Mouse (Mus musculus) limb, embryonic 11.5 days (tissue): ENCODE measurements at regions not wholly inside any gene's neighbourhood (a gene's known extent, or its start where the extent isn't known, plus 50 kb on each side); places are given as distances from the start of the nearest gene placed in this dataset.

Experiments used
- ATAC-seq: fragments of 200-750 bp; cut with Nextera tagmentation; 2 replicates; pipeline ENCODE4 v1.8.0; 2017; ENCODE audit warnings: low read depth; ENCODE audit not compliant: insufficient number of reproducible peaks, low FRiP score, low TSS enrichment
- DNase-seq: peaks from one replicate; pipeline ENCODE4 v3.0.0-alpha.2; 2015; ENCODE audit warnings: low spot score
- H3K27ac ChIP-seq: fragments of 300-500 bp; sonication (generic); replicated peaks from 2 replicates; pipeline ENCODE4 v1.5.1; 2014; ENCODE audit warnings: low read depth, mild to moderate bottlenecking, low read length
- H3K27me3 ChIP-seq: fragments of 300-500 bp; sonication (generic); 2 replicates; pipeline ENCODE4 v1.6.1; 2014; ENCODE audit warnings: mild to moderate bottlenecking, low read length, mixed read lengths; ENCODE audit not compliant: control insufficient read depth, insufficient read depth
- H3K36me3 ChIP-seq: fragments of 300-500 bp; sonication (generic); 2 replicates; pipeline ENCODE4 v1.6.1; 2014; ENCODE audit warnings: mild to moderate bottlenecking, low read length, moderate library complexity, mixed read lengths; ENCODE audit not compliant: control insufficient read depth, insufficient read depth
- H3K4me1 ChIP-seq: fragments of 300-500 bp; sonication (generic); 2 replicates; pipeline ENCODE4 v1.6.1; 2014; ENCODE audit warnings: low read length, mixed read lengths; ENCODE audit not compliant: control insufficient read depth, insufficient read depth
- H3K4me2 ChIP-seq: fragments of 300-500 bp; sonication (generic); 2 replicates; pipeline ENCODE4 v1.6.1; 2014; ENCODE audit warnings: low read depth, mild to moderate bottlenecking, moderate library complexity; ENCODE audit not compliant: severe bottlenecking
- H3K4me3 ChIP-seq: fragments of 300-500 bp; sonication (generic); 2 replicates; pipeline ENCODE4 v1.5.1; 2014; ENCODE audit warnings: low read depth, low read length
- H3K9ac ChIP-seq: fragments of 300-500 bp; sonication (generic); 2 replicates; pipeline ENCODE4 v1.6.1; 2014; ENCODE audit warnings: mild to moderate bottlenecking, low read length
- H3K9me3 ChIP-seq: fragments of 300-500 bp; sonication (generic); 2 replicates; pipeline ENCODE4 v1.6.1; 2016; ENCODE audit warnings: low read length; ENCODE audit not compliant: control insufficient read depth
- WGBS: fragments of 180-500 bp; shearing (Covaris S2); extraction: QIAGEN DNeasy Blood & Tissue Kit; methylation state at CpG from one replicate; pipeline ENCODE4 v1.1.7; 2014; 5-methylcytosine and 5-hydroxymethylcytosine counted together

GRCm38 (mm10) chr11:112951421-112951820 lies 169.4 kb downstream of the Sox9 start:
- H3K9me3 ChIP-seq: no peaks in the 10 kb centered on the region
- H3K4me1 ChIP-seq: peaks cover 6% of the 10 kb centered on the region
- WGBS: 65% methylated on average over 4 of the region's 4 CpGs
- H3K4me3 ChIP-seq: no peak overlapping the region
- H3K27ac ChIP-seq: no peak overlapping the region
- DNase-seq (no peak), ATAC-seq (no peak)
- H3K36me3 ChIP-seq: no peaks in the 10 kb centered on the region
- no peaks in the 10 kb centered on the region for H3K27me3 ChIP-seq
- no peak overlapping the region for H3K9ac ChIP-seq
- H3K4me2 ChIP-seq: no peak overlapping the region

DNA sequence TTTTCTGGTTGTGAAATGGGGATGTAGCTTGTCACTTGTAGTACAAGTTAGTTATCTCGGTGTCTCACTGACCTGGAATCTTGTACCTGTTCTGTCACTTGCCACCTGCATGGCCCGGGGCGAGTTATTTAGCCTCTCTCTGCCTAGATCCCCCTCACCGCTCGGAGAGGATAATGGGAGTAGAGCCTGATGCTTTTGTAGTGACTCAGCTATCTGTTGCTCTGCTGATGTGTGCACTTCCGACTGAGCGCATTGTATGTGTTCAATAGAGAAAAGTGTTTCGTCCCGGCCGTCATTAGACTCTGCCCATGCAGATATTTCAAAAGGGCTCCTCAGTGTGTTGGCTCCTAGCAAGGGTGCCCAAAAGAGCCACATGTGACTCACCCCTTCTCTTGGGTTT lies 170.3 kb downstream of the Sox9 start:
- Histone ChIP-seq H3K27ac (no peak overlapping the region), H3K4me2 (no peak overlapping the region), H3K9me3 (no peaks in the 10 kb centered on the region), H3K36me3 (no peaks in the 10 kb centered on the region), H3K27me3 (no peaks in the 10 kb centered on the region), H3K4me1 (peaks cover 6% of the 10 kb centered on the region), H3K9ac (no peak overlapping the region), H3K4me3 (no peak overlapping the region)
- WGBS: 88% methylated on average over 10 of the region's 10 CpGs
- DNase-seq (no peak), ATAC-seq (no peak)

DNA sequence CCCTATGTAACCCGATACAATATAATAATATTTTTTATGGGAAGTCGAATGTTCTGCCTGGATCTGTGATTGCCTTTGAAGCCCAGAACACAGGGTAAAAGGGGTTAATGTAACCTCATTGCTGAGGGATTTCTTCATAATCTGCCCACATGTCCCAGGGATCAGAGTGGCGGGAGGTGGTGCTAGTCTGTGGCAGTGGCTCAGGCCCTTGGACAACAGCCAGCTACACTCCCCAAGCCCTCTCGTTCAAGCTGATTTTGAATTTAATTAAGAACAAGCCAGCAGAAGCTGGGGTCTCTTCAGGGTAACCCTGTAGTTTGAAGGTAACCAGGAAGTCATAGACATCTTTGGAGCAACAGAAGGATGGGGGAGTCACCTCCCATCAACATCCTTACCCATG lies 171.5 kb downstream of the Sox9 start:
- Histone ChIP-seq H3K36me3 (no peaks in the 10 kb centered on the region), H3K4me1 (peaks cover 6% of the 10 kb centered on the region), H3K9me3 (no peaks in the 10 kb centered on the region), H3K4me2 (no peak overlapping the region), H3K4me3 (no peak overlapping the region), H3K27ac (no peak overlapping the region), H3K27me3 (no peaks in the 10 kb centered on the region), H3K9ac (no peak overlapping the region)
- ATAC-seq: no peak
- DNase-seq: no peak
- 51% methylated on average over 4 of the region's 4 CpGs for WGBS

GRCm38 (mm10) chr11:112956748-112957440 lies 174.9 kb downstream of the Sox9 start:
- H3K27me3 ChIP-seq: no peaks in the 10 kb centered on the region
- ATAC-seq (no peak), DNase-seq (no peak)
- no peak overlapping the region for H3K4me2 ChIP-seq
- H3K9ac ChIP-seq: no peak overlapping the region
- WGBS: 85% methylated on average over 5 of the region's 5 CpGs
- no peaks in the 10 kb centered on the region for H3K9me3 ChIP-seq
- no peaks in the 10 kb centered on the region for H3K36me3 ChIP-seq
- H3K27ac ChIP-seq: no peak overlapping the region
- H3K4me1 ChIP-seq: peaks cover 6% of the 10 kb centered on the region
- no peak overlapping the region for H3K4me3 ChIP-seq

DNA sequence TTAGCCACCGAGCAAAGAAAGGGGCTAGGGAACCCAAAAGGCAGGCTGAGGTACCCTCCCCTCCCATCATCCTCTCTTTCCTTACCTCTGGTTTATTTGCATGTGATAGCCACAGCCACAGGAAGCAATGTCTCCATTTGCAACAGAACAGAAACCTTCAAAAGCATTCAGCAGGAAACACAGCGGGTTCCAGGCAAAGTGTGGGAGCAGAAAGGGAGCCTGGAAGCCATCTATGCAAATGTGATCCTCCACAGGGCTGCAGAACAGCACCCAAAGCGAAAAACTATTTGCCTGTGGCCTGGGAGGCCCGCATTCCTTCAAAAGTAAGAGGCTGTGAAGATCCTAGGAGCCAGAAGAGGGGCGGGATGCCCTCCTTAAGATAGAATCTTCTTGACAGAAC lies 177.6 kb downstream of the Sox9 start:
- ATAC-seq (no peak), DNase-seq (no peak)
- no peak overlapping the region for H3K9ac ChIP-seq
- no peaks in the 10 kb centered on the region for H3K4me1 ChIP-seq
- no peaks in the 10 kb centered on the region for H3K36me3 ChIP-seq
- no peaks in the 10 kb centered on the region for H3K27me3 ChIP-seq
- no peak overlapping the region for H3K27ac ChIP-seq
- no peak overlapping the region for H3K4me3 ChIP-seq
- no peak overlapping the region for H3K4me2 ChIP-seq
- H3K9me3 ChIP-seq: no peaks in the 10 kb centered on the region
- 14% methylated on average over 5 of the region's 5 CpGs for WGBS

DNA sequence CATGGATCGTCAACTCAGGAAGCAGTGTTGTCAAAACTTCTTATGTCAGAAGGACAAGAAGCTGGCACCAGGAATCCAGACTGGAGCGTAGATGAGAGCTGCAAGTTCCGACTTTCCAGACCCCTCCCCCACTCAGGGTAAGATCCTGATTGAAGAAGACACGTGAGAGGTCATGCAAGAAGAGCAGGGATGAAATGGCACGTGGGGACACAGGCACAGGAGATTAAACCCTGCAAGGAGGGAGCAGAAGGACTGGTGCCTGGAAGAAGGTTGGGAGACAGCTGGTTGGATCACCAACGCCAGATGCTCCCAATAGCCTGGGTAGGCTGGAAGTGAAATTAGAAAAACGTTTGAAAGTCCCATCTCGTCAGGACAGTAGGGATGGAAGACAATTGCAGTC lies 191.3 kb downstream of the Sox9 start:
- WGBS: 65% methylated on average over 8 of the region's 8 CpGs
- DNase-seq (no peak), ATAC-seq (no peak)
- Histone ChIP-seq H3K27me3 (peaks cover under 1% of the 10 kb centered on the region; the same call in 1 of the 2 replicates), H3K4me3 (no peak overlapping the region), H3K27ac (no peak overlapping the region), H3K4me1 (peaks cover 14% of the 10 kb centered on the region), H3K9ac (no peak overlapping the region), H3K4me2 (no peak overlapping the region), H3K36me3 (no peaks in the 10 kb centered on the region), H3K9me3 (no peaks in the 10 kb centered on the region)

- H3K4me1 ChIP-seq: peaks cover 22% of the 10 kb centered on the region
- peaks cover 2% of the 10 kb centered on the region; the same call in 1 of the 2 replicates for H3K27me3 ChIP-seq
- ATAC-seq: no peak
- DNase-seq: no peak
- H3K4me3 ChIP-seq: no peak overlapping the region
- no peak overlapping the region for H3K9ac ChIP-seq
- WGBS: 93% methylated on average over 7 of the region's 7 CpGs
- no peak overlapping the region for H3K4me2 ChIP-seq
- H3K36me3 ChIP-seq: no peaks in the 10 kb centered on the region
- H3K27ac ChIP-seq: no peak overlapping the region
- H3K9me3 ChIP-seq: no peaks in the 10 kb centered on the region
These were observed 192.9 kb downstream of the Sox9 start for GRCm38 (mm10) chr11:112974893-112975292.

DNA sequence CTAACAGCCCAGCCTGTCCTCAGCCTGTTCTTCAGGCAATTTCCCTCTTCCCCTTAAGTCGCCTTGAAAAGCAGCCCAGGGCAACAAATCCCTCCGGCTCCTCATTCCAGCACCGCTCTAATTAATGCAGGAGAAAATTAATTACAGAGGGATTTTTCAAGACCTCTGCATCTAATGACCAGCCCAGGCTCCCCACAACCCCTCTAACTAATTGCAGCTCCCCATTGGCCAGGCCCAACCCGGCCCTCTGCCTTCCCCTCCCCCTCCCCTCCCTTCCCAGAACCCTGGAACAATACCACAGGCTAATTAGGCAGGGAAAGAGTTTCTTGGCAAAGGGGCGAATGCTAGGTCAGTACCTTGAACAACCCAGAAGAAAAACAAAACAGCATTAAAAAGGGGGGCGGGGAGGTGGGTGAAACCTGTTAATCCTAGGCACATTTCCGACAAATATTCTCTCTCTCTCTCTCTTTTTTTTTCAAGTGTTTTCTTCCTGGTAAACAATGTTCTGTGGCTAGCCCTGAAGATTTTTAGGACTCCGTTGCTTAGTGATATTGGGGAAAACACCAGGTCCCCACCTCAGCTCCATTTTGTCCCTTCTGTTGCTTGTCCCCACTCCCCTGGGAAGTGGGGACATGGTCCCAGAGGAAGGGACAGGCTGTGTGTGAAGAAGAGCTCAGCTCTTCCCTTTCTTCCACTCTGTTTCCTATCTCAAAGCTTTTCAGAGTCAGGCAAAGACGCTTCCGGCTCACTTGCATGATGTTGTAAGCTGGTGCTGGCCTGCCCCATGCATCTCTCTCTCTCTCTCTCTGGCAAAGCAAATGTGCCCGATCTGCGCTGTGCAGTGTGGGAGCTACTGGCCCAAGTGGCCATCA lies 195.1 kb downstream of the Sox9 start:
- Histone ChIP-seq H3K4me2 (peak overlapping the region; percentile 13; the same call in 1 of the 2 replicates), H3K9ac (no peak overlapping the region; the same call in 1 of the 2 replicates), H3K4me3 (no peak overlapping the region), H3K9me3 (no peaks in the 10 kb centered on the region), H3K27ac (no peak overlapping the region), H3K4me1 (peaks cover 22% of the 10 kb centered on the region), H3K36me3 (no peaks in the 10 kb centered on the region), H3K27me3 (peaks cover 2% of the 10 kb centered on the region; the same call in 1 of the 2 replicates)
- WGBS: 12% methylated on average over 12 of the region's 12 CpGs
- peak; percentile 68 for DNase-seq
- peak; percentile 66; the same call in 1 of the 2 replicates for ATAC-seq
